Mouse (Mus musculus) brain, adult 2 months (tissue): Measurements from ENCODE around the gene Grb10.

Source experiments
- DNase-seq: peaks from one replicate; pipeline ENCODE4 v3.0.0; 2011; ENCODE audit warnings: low read depth, low spot score

The Grb10 gene

GRCm38 (mm10) chr11:11947857-11948256, 90.6 kb downstream of the Grb10 start:
- no peak for DNase-seq

DNA sequence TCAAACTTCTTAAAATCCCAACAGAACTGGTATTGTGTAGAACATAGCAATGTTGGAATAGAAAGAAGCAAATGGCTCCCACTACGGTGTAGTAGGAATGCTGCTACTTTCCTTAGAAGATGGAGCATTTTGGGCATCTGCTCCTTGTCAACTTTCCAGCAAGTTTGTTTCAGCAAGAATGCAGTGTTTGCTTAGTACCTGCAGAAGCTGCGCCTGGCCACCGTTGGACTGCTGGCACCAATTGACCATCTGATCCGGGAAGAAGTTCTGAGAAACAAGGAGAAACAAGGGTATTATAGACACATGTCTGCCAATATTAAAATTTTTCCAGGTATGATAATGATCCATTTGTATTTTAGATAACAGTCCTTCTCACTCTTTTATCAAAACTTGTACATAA, 92.7 kb downstream of the Grb10 start:
- no peak for DNase-seq

DNA sequence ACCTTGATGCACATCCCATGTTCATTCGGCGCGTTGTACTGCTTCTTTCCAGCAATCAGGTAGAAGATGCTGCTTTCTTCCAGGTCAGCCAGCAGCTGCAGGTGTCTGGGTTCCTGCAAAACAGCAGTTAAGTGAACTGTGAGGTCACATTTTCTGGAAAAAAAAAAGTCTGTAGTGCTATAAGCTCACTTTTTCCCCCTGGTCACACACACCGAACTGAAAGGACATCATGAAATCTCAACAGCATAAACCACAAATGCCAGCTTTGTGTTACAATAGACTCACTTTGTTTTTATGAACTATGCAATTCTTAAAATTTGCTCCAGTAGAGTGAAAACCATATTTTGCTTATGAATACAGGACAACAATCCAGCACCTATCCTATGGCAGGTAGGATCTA, 93.7 kb downstream of the Grb10 start:
- DNase-seq, result no peak

GRCm38 (mm10) chr11:11944082-11944349, 94.5 kb downstream of the Grb10 start:
- DNase-seq, result no peak

DNA sequence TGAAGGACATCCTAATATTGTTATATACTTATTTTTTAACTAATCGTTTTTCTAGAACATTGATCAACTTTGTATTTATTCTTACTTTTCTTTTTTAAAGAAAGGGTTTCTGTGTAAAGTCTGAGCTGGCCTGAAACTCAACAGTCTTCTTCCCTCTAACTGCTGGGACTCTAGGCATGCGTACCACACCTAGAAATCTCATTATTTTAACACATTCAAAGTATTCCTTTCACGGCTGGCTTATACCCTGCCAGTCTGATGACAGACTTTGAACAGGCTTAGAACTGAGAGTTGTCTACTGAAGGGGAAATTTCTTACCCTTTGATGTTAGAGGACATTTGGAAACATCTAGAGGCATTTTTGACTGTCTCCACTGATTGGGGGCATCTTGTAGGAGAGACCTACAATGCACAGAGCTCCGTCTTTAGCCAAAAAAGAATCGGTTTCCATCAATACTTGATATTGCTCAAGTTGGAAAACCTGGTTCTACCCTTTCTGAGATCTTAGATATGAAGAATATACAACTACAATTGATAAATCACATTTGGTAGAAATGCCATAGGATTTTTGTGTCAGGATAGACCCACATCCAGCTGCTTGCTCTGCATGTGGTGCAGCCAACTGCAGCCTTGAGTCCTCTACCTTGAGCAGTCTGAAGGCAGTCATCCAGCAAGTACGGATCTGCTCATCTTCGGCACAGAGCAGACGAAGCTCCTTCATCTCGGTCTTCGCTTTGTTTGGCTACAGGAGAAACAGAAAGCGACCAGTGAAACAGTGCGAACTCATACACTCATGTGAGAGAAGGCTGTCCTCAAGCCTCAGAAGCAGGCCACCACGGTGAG, 95.0 kb downstream of the Grb10 start:
- no peak for DNase-seq

- DNase-seq, result no peak
These were observed 95.9 kb downstream of the Grb10 start for GRCm38 (mm10) chr11:11942320-11943217.

DNA sequence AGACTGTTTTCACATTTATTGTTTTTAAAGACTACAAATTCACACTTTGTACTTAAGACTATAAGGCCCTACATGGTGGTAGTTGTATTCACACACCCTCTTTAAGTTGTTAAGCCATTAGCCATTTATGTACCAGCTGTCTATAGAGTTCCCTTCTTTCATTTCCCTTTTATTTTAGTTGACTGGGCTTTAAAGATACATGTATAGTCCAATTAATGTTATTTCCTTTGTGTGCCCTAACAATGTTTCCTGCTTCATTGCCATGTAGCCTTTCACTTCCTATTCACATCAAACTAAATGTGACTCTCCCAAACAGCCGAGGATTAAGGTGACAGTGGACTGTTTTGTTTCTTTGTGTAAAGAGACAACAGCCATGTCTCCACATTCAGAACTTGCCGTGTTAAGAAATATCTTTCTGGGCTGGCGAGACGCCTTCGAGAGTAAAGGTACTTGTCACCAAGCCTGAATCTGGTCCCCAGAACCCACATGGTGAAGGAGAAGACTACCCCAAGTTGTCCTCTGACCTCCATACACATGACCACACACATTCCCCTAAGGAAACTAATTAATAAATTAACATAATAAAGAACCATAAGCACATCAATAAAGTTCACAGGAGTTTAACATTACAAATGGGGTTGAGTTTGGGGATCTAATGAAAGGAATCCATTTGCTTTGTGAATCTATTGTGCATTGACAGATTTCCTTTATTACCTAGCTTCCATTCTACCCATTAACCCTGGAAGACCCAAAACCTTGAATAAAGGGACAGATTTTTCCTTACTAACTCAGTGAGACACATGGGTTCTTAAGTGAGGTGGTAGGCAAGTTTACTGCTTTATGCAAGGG, 97.4 kb downstream of the Grb10 start:
- no peak for DNase-seq

GRCm38 (mm10) chr11:11939611-11940010, 98.9 kb downstream of the Grb10 start:
- no peak for DNase-seq

DNA sequence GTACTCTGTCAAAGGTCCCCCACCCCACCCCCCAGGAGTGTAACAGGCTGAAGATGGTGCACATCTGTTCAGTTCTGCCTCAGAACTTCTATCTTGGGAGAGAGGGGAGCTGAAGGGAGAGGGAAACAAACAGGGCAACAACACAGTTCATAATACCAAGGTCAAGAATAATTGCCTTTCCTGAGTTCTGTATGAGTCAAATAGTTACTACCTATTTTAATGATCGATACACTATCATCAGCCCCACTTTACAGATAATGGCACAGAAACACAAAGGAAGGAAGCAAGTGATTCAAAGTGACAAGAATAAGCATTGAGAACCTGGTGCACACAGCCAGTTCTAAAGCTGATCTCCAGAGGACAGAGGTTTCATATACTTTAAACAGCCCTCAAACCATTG, 99.9 kb downstream of the Grb10 start:
- DNase-seq, result no peak

- DNase-seq, result no peak
These were observed 101.0 kb downstream of the Grb10 start for GRCm38 (mm10) chr11:11937340-11938030.

DNA sequence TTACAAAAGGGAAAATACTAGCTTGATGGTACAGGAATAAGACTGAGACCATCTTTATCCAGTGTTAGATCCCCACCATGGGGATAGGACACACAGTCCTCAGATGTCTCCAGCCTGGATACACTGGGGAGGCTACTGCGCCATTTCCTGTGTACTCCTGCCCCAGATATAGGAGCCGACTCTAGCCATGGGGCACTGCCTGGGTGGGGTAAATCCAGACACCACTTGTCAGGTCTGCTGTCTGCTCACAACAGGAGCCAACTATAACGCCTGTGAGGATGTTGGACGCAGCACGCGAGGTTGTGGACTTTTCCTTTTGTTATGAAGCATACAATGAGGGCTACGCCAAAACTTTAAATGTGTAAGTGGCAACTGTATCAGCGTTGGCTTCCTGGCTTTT, 103.7 kb downstream of the Grb10 start:
- DNase-seq, result no peak

GRCm38 (mm10) chr11:11932102-11932789, 106.2 kb downstream of the Grb10 start:
- peak; percentile 90 for DNase-seq

GRCm38 (mm10) chr11:11931688-11932087, 106.8 kb downstream of the Grb10 start:
- DNase-seq, result no peak

GRCm38 (mm10) chr11:11930527-11930926, 108.0 kb downstream of the Grb10 start:
- no peak for DNase-seq

- no peak for DNase-seq
These were observed 109.4 kb downstream of the Grb10 start for GRCm38 (mm10) chr11:11929059-11929458.

DNA sequence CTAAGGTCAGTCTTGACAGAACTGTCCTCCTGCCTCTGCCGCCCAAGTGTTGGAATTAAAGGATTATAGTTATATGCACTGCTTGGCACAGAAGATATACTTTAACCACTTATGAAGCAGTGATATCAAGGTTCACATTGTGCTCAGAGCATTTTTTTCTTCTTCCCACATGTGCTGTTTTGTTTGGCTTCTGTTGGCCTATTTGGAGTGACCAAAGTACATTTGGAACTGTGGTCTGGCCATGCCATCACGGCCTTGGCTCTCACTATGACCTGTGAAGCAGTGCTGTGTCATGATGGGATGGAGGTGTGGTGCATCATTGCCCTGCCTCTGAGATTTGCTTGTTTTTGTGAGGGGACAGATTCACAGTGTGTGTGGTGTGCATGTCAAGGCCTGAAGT, 109.9 kb downstream of the Grb10 start:
- no peak for DNase-seq

DNA sequence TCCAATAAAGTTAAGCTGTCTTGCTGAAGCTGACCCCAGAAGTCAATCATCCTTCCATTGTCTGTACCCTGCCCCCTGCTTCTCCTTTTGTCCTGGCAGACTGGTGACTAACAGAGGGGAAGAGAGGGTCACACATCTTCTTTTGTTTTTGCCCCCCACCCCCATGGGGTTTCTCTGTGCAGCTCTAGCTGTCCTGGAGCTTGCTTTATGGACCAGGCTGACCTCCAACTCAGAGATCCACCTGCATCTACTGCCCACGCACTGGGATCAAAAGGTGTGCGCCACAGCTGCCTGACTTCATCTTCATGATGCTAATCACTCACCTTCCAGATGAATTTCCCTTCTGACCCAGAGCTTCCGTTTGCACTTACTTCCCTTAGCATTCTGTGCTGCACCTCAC, 114.6 kb downstream of the Grb10 start:
- DNase-seq, result no peak

DNA sequence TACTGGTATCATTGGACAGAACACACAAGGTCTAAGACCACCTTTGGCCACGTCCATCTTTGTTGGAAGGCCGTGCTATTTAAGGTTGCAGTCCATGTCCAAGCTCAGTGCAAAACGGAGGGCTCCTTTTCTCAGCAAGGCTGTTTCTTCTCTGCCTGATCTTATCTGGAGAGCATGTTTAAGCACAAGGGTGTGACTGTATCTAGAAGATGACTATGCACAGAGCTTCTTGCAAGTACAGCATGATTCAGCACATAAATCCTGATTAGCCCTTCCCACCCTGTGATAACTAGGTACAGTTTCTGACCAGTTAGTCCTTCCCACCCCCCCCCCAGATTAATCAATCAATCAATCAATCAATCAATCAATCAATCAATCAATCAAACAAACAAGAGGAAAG, 115.1 kb downstream of the Grb10 start:
- no peak for DNase-seq

DNA sequence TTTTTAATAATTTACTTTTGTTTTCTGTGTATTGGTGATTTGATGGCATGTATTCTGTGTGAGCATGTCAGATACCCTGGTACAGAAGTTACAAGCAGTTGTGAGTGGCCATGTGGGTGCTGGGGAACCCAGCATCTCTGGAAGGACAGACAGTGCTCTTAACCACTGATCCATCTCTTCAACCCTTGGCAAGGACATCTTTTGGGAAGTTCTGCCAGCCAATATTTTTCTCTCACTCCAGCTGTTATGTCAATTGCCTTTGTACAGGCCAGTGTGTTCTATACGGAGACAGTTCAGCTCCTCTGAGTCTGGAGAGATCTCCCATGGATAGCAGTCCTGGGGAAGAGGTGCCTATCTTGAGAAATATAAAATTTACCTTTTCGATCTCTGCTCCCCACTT, 116.4 kb downstream of the Grb10 start:
- no peak for DNase-seq

- peak; percentile 59 for DNase-seq
These were observed 130.6 kb downstream of the Grb10 start for GRCm38 (mm10) chr11:11907703-11908413.
